Mouse (Mus musculus): ENCODE measurements around the gene Gpn3. TPM values are rescaled to one million over a fixed set of nuclear protein-coding genes. Genes with fewer than 3 reads are reported as not detected.
"Not testable (repeated sequence)": the region's sequence is repeated elsewhere in the genome, so short reads cannot be mapped to it uniquely, and the experiment has no call there.

Gpn3 gene
- total RNA-seq, 1 experiment from 2014 or later: 35.0 TPM

- ATAC-seq (ENCODE audit: extremely low read depth, insufficient number of reproducible peaks, low FRiP score, poor library complexity, severe bottlenecking): no peak
These were observed 41.1 kb downstream of the Gpn3 start for GRCm38 (mm10) chr5:122412826-122413225.

DNA sequence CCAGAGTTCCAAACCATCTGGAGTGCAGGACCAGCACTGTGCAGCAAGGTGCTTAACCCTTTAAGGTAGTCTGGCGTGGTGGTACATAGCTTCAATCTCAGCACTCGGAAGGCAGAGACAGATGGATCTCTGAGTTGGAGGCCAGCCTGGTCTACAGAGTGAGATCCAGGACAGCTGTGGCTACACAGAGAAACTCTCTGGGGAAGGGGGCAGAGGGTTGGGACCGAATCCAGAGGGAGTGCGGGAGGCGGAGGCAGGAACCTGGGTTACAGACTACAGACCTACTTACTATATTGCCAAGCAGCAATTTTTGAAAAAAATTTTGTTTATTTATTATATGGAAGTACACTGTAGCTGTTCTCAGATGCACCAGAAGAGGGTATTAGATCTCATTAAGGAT, 42.7 kb downstream of the Gpn3 start:
- no peak for ATAC-seq (ENCODE audit: extremely low read depth, insufficient number of reproducible peaks, low FRiP score, poor library complexity, severe bottlenecking)

GRCm38 (mm10) chr5:122415465-122415864, 43.8 kb downstream of the Gpn3 start:
- ATAC-seq (ENCODE audit: extremely low read depth, insufficient number of reproducible peaks, low FRiP score, poor library complexity, severe bottlenecking): no peak

DNA sequence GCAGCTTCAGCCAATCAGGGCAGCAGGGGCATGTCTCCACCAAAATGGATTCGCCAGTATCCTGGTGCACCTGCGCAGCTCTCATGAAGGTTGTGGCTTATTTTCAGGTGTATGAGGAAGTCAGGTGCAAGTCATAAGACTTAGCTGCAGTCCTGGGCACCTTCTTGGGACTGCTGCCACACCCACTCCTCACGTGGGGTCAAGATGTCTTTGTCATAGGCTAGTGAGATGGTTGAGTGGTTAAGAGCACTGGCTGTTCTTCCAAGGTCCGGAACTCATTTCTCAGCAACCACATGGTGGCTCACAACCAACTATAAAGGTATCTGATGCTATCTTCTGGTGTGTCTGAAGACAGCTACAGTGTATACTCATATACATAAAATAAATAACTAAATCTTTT, 49.0 kb downstream of the Gpn3 start:
- ATAC-seq (ENCODE audit: extremely low read depth, insufficient number of reproducible peaks, low FRiP score, poor library complexity, severe bottlenecking): not testable (repeated sequence)

DNA sequence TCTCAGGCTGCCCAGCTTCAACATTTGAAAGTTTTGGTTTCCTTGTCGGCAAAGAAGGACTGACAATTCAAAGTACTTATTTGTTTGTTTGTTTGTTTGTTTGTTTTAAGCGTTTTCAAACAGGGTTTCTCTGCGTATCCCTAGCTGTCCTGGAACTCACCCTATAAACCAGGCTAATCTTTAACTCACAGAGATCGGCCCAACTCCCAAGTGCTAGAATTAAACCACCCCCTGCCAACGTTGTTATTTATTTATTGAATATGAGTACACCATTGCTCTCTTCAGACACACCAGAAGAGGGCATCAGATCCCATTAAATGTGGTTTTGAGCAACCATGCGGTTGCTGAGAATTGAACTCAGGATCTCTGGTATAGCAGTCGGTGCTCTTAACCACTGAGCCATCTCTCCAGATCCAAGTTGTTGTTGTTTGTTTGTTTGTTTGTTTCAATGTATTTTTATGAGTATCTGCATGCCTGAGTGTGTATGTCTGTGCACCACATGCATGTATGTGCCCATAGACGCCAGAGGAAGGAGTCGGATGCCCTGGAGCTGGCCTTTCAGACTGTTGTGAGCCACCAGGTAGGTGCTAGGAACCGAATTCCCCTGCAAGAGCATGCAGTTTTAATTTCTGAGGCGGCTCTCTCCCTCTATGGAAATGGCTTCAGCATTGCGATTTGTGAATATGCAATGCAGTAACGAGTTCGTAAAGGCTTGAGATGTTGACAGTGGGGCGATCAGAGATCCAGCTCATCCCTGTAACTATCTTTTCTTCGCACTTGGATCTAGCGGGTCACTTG, 49.8 kb downstream of the Gpn3 start, which contains the start of gene Anapc7:
Anapc7 (plus strand) TSS at position 423 of the 798 bp plus-strand sequence.
- no peak for ATAC-seq (ENCODE audit: extremely low read depth, insufficient number of reproducible peaks, low FRiP score, poor library complexity, severe bottlenecking)

GRCm38 (mm10) chr5:122422071-122422964, 50.6 kb downstream of the Gpn3 start:
- peak; percentile 91 for ATAC-seq (ENCODE audit: extremely low read depth, insufficient number of reproducible peaks, low FRiP score, poor library complexity, severe bottlenecking)

- ATAC-seq (ENCODE audit: extremely low read depth, insufficient number of reproducible peaks, low FRiP score, poor library complexity, severe bottlenecking): no peak
These were observed 51.4 kb downstream of the Gpn3 start for GRCm38 (mm10) chr5:122423083-122423482.

DNA sequence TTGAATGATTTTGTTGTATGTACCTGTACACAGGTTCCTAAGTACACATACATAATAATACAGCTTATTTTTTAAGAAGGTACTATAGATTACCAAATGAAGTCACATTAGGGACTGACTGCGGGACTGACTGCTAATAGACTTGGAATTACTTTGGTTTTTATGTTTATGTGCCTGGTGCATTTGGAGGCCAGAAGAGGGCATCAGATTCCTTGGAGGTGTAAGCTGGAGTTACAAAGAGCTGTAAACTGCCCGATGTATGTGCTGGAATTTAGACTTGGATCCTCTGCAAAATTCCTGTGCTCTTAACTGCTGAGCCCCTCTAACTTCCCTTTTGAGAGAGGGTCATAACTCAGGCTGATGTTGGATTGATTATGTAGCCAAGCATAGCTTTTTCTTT, 53.9 kb downstream of the Gpn3 start:
- ATAC-seq (ENCODE audit: extremely low read depth, insufficient number of reproducible peaks, low FRiP score, poor library complexity, severe bottlenecking): no peak

DNA sequence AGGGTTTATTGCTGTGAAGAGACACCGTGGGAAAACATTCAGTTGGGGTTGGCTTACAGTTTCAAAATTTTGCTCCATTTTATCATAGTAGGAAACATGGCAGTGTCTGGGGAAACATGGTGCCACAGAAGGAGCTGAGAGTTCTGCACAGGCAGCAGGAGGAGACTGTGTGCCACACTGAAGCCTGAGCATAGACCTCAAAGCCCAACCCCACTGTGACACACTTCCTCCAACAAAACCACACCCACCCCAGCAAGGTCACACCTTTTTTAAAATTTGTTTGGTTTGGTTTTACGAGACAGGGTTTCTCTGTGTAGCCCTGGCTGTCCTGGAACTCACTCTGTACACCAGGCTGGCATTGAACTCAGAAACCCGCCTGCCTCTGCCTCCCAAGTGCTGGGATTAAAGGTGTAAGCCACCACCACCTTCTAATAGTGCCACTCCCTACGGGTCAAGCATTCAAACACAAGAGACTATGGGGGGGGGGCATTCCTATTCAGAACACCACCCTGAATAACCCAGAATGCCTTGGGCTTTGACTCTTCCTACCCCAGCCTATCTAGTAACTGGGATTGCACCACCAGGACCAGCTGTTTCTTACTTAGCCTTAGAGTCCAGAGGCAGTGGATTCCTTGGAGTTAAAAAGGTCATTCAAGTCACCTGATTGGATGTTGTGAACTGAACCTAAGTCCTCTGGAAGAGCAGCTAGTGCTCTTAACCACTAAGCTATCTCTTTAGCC, 58.5 kb downstream of the Gpn3 start:
- ATAC-seq (ENCODE audit: extremely low read depth, insufficient number of reproducible peaks, low FRiP score, poor library complexity, severe bottlenecking): no peak

GRCm38 (mm10) chr5:122431221-122431620, 59.5 kb downstream of the Gpn3 start:
- no peak for ATAC-seq (ENCODE audit: extremely low read depth, insufficient number of reproducible peaks, low FRiP score, poor library complexity, severe bottlenecking)

Other genes with a start within 250 kb of the Gpn3 start
- 1.1 and 2.0 TPM in 2 replicates for gene Ccdc63, start 231.1 kb upstream of the Gpn3 start, total RNA-seq (2017)
- 282 and 304 TPM in 2 replicates for gene Ppp1cc, start 213.6 kb upstream of the Gpn3 start, total RNA-seq (2017)
- gene Hvcn1, start 165.1 kb upstream of the Gpn3 start, total RNA-seq (2017): 256 TPM in 2 replicates
- 27.6 and 39.9 TPM in 2 replicates for gene Tctn1, start 107.4 kb upstream of the Gpn3 start, total RNA-seq (2017)
- 43.0 and 46.2 TPM in 2 replicates for gene Pptc7, start 87.5 kb upstream of the Gpn3 start, total RNA-seq (2017)
- 13.3 and 14.2 TPM in 2 replicates for gene Rad9b, start 17.6 kb upstream of the Gpn3 start, total RNA-seq (2017)
- 45.1 and 60.3 TPM in 2 replicates for gene Vps29, start 17.5 kb upstream of the Gpn3 start, total RNA-seq (2017)
- gene Fam216a, start 488 bp downstream of the Gpn3 start, total RNA-seq (2017): 9.3 and 12.1 TPM in 2 replicates
- gene Arpc3, start 20.0 kb downstream of the Gpn3 start, total RNA-seq (2017): 766 and 832 TPM in 2 replicates
- 24.6 and 34.6 TPM in 2 replicates for gene Anapc7, start 49.8 kb downstream of the Gpn3 start, total RNA-seq (2017)
- gene Atp2a2, start 130.3 kb downstream of the Gpn3 start, total RNA-seq (2017): 43.3 and 54.9 TPM in 2 replicates
- gene Ift81, start 242.6 kb downstream of the Gpn3 start, total RNA-seq (2017): 0.93 and 2.7 TPM in 2 replicates

Data from neutrophil, adult 5-6 weeks (primary cell).